Mouse (Mus musculus) kidney, embryonic 15.5 days (tissue): Measurements from ENCODE around the gene Pnpla1. TPM values are rescaled to one million over a fixed set of nuclear protein-coding genes. Genes with fewer than 3 reads are reported as not detected.

Source experiments
- ATAC-seq: fragments of 200-750 bp; cut with Nextera tagmentation; replicated peaks from 2 replicates; pipeline ENCODE4 v1.8.0; 2017; ENCODE audit warnings: moderate TSS enrichment; ENCODE audit not compliant: low FRiP score
- H3K27ac ChIP-seq: fragments of 300-500 bp; sonication (generic); 2 replicates; pipeline ENCODE4 v1.5.1; 2015; ENCODE audit warnings: mild to moderate bottlenecking, inconsistent platforms
- H3K27me3 ChIP-seq: fragments of 300-500 bp; sonication (generic); 2 replicates; pipeline ENCODE4 v1.6.1; 2015; ENCODE audit warnings: inconsistent platforms
- H3K36me3 ChIP-seq: fragments of 300-500 bp; sonication (generic); 2 replicates; pipeline ENCODE4 v1.6.1; 2015; ENCODE audit warnings: inconsistent platforms
- H3K4me1 ChIP-seq: fragments of 300-500 bp; sonication (generic); 2 replicates; pipeline ENCODE4 v1.6.1; 2015; ENCODE audit warnings: inconsistent platforms
- H3K4me2 ChIP-seq: fragments of 300-500 bp; sonication (generic); 2 replicates; pipeline ENCODE4 v1.6.1; 2015; ENCODE audit warnings: moderate library complexity, mild to moderate bottlenecking, inconsistent platforms
- H3K4me3 ChIP-seq: fragments of 300-500 bp; sonication (generic); replicated peaks from 2 replicates; pipeline ENCODE4 v1.5.1; 2015; ENCODE audit warnings: mild to moderate bottlenecking, inconsistent platforms
- H3K9ac ChIP-seq: fragments of 300-500 bp; sonication (generic); 2 replicates; pipeline ENCODE4 v1.6.1; 2015; ENCODE audit warnings: mild to moderate bottlenecking, inconsistent platforms
- H3K9me3 ChIP-seq: fragments of 300-500 bp; sonication (generic); replicated peaks from 2 replicates; pipeline ENCODE4 v1.6.1; 2016; ENCODE audit warnings: inconsistent platforms
- whole genome bisulfite sequencing: fragments of 180-500 bp; shearing (Covaris S2); methylation state at CpG from one replicate; pipeline ENCODE4 v1.1.7; 2015; ENCODE audit warnings: mixed read lengths; 5-methylcytosine and 5-hydroxymethylcytosine counted together
- polyA plus RNA-seq: library from polyadenylated mRNA; unstranded; fragments of >200 nt; fragmentation: Nextera tagmentation; extraction: Ambion mirVana; gene quantifications from 2 replicates; pipeline ENCODE4 v1.2.1, GENCODE M21; 2015

Pnpla1 gene
- polyA plus RNA-seq, 1 experiment from 2014 or later = 0.10 TPM

- no peaks in the 10 kb centered on the region for H3K36me3 ChIP-seq
- H3K27ac ChIP-seq = no peak overlapping the region
- no peak overlapping the region for H3K4me3 ChIP-seq
- 79% methylated on average over 5 of the region's 5 CpGs for WGBS
- H3K9me3 ChIP-seq = no peaks in the 10 kb centered on the region
- H3K4me1 ChIP-seq = peaks cover 13% of the 10 kb centered on the region
- H3K27me3 ChIP-seq = peaks cover 4% of the 10 kb centered on the region; the same call in 1 of the 2 replicates
- no peak for ATAC-seq
- H3K9ac ChIP-seq = no peak overlapping the region
- no peak overlapping the region for H3K4me2 ChIP-seq
These were observed 55.0 kb downstream of the Pnpla1 start for GRCm38 (mm10) chr17:28913200-28913599.

DNA sequence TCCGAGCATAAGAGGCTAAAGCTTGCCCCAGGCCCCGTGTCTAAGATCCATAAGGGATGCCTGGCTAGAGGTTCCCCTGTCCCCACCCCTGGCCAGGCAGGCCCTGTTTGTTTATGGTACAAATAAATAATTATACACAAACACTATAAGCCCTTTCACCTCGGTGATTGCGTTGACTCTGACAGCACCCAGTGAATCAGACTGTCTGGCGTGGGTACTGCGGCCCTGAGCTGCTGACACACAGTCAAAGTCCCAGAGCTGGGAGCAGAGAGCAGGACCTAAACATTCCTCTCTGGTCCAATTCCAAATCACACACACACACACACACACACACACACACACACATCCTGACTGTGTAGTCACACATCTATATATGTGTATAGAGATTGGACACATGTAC, 55.7 kb downstream of the Pnpla1 start:
- H3K27ac ChIP-seq = no peak overlapping the region
- H3K4me3 ChIP-seq = no peak overlapping the region
- no peak overlapping the region for H3K4me2 ChIP-seq
- H3K36me3 ChIP-seq = no peaks in the 10 kb centered on the region
- peaks cover 13% of the 10 kb centered on the region for H3K4me1 ChIP-seq
- 78% methylated on average over 6 of the region's 6 CpGs for WGBS
- no peak for ATAC-seq
- H3K9ac ChIP-seq = no peak overlapping the region
- H3K27me3 ChIP-seq = no peaks in the 10 kb centered on the region
- H3K9me3 ChIP-seq = no peaks in the 10 kb centered on the region

DNA sequence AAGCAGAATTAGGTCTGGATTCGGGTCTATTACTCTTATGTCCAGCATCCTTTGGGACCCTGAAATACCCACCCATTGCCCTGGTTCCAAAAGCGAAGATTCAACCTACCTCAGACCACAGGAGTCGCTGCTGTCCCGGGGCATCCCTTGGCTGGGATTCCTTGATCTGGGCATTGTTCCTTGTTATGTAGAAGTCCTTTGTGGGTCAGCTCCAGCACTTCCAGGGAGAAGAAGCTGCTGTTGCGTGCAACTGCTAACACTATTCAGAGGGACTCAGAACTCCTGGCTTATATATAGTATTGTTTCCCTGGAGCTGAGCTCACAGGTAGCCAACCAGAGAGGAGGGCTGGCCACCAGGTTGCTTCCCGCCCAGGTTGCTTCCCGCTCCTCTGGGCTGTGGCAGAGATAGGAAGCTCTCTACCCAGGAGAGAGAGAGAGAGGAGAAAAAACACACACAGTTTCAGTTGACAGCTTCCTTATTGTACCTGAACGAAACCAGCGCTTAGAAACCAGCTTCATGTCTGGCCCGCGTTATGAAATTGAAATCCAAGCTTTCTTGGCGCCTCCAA, 56.9 kb downstream of the Pnpla1 start, which contains the start of gene 4930539E08Rik:
Gene 4930539E08Rik (minus strand): TSS at position 265 of the 569 bp plus-strand sequence.
- Histone ChIP-seq H3K4me3 (no peak within 1 kb of the TSS), H3K4me2 (no peak within 1 kb of the TSS), H3K9me3 (no peaks in the 10 kb centered on the region), H3K36me3 (no peaks in the 10 kb centered on the region), H3K27ac (no peak within 1 kb of the TSS), H3K9ac (no peak within 1 kb of the TSS), H3K27me3 (no peaks in the 10 kb centered on the region), H3K4me1 (peaks cover 1% of the 10 kb centered on the region; the same call in 1 of the 2 replicates)
- WGBS = 65% methylated on average over 12 of the region's 12 CpGs
- no peak for ATAC-seq

DNA sequence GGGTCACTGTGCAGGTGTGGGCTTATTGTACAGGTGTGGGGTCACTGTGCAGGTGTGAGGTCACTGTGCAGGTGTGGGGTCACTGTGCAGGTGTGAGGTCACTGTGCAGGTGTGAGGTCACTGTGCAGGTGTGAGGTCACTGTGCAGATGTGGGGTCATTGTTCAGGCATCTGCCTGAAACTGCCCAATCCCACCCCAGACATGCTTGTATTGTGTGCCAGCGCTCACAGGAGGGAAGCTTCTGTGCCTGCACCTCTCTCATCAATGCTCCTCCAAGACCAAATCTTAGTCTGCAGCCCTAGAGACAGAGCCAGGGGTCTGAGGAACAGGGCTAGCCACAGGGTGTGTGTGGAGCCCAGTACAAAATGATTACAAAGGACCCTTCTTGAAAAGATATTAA, 58.3 kb downstream of the Pnpla1 start:
- no peak overlapping the region for H3K9ac ChIP-seq
- H3K9me3 ChIP-seq = no peaks in the 10 kb centered on the region
- H3K36me3 ChIP-seq = no peaks in the 10 kb centered on the region
- no peak overlapping the region for H3K27ac ChIP-seq
- H3K4me1 ChIP-seq = no peaks in the 10 kb centered on the region
- H3K4me2 ChIP-seq = no peak overlapping the region
- no peaks in the 10 kb centered on the region for H3K27me3 ChIP-seq
- ATAC-seq = no peak
- no peak overlapping the region for H3K4me3 ChIP-seq
- WGBS = 96% methylated on average over 1 of the region's 1 CpGs

DNA sequence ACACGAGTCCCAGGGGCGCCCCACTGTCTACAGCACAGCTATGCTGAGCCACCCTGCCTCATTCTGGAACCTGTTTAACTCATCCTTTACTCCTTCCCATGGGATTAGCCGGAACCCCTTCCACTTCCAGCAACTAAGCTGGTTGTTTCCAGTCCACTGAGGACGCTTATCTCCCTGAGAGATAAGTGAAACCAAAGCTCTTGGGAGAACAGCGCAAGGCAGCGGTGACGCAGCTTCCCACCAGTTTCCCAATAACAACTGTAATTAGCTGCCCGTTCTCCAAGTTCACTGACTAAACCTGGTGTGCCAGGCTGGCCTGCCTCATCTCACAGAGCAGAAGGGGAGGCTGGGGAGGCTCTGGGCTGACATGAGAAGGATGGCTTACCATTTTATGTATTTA, 62.9 kb downstream of the Pnpla1 start:
- Histone ChIP-seq H3K27ac (no peak overlapping the region), H3K27me3 (no peaks in the 10 kb centered on the region), H3K36me3 (no peaks in the 10 kb centered on the region), H3K9me3 (no peaks in the 10 kb centered on the region), H3K4me3 (no peak overlapping the region), H3K9ac (no peak overlapping the region), H3K4me2 (no peak overlapping the region), H3K4me1 (peaks cover 25% of the 10 kb centered on the region)
- no peak for ATAC-seq
- WGBS = 77% methylated on average over 8 of the region's 8 CpGs

DNA sequence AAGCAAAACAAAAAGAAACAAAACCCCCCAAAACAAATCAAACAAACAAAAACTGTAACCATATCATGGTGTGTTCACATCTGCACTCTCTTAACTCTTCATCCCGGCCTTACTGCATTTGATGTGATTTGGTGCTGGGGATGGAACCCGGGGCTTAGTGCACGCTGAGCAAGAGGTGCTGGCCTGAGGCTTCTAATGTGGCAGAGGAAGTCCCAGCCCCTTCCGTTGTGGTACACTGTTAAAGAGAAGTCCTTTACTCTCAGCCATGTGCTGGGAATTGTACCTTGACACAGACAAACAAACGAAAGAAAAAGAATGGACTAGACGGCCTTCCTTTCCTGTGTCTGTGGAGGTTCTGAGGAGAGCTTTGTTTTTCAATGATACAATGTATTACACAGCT, 63.9 kb downstream of the Pnpla1 start:
- no peaks in the 10 kb centered on the region for H3K27me3 ChIP-seq
- H3K4me2 ChIP-seq = no peak overlapping the region
- ATAC-seq = no peak
- H3K9ac ChIP-seq = no peak overlapping the region
- no peak overlapping the region for H3K27ac ChIP-seq
- 66% methylated on average over 6 of the region's 6 CpGs for WGBS
- H3K4me1 ChIP-seq = peaks cover 31% of the 10 kb centered on the region
- H3K9me3 ChIP-seq = no peaks in the 10 kb centered on the region
- no peaks in the 10 kb centered on the region for H3K36me3 ChIP-seq
- H3K4me3 ChIP-seq = no peak overlapping the region

DNA sequence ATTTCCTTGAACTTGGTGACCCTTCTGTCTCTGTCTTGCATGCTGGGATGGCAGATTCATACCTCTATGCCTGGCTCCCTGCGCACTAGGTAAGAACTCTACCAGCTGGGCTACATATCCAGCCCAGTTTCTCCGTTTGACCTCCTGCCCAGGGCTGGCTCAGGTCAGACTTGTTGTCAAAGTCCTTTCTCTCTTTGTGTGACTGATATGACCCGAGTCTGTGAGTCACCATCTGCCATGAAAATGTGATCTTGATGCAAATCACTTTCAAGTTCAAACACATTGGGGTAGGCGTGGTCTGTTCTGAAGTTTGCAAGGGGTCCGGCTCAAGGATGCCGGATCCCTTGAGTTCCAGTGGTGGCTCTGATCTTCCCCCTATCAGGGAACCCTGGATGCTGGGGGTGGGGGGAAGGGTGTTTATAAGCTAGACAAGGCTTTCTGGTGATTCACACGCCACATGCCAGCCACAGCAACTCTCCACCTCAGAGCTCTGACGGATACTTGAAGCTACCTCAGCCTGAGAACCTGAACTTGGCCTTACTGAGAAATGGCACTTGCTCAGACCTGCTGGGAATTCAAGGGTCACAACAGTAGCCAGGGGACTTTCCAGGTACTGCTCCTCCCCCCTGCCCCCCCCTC, 66.9 kb downstream of the Pnpla1 start:
- ATAC-seq = no peak
- H3K9ac ChIP-seq = no peak overlapping the region
- no peak overlapping the region for H3K4me3 ChIP-seq
- H3K27me3 ChIP-seq = no peaks in the 10 kb centered on the region
- peaks cover 35% of the 10 kb centered on the region for H3K4me1 ChIP-seq
- H3K36me3 ChIP-seq = no peaks in the 10 kb centered on the region
- H3K9me3 ChIP-seq = no peaks in the 10 kb centered on the region
- WGBS = 81% methylated on average over 8 of the region's 8 CpGs
- H3K4me2 ChIP-seq = no peak overlapping the region
- no peak overlapping the region for H3K27ac ChIP-seq

DNA sequence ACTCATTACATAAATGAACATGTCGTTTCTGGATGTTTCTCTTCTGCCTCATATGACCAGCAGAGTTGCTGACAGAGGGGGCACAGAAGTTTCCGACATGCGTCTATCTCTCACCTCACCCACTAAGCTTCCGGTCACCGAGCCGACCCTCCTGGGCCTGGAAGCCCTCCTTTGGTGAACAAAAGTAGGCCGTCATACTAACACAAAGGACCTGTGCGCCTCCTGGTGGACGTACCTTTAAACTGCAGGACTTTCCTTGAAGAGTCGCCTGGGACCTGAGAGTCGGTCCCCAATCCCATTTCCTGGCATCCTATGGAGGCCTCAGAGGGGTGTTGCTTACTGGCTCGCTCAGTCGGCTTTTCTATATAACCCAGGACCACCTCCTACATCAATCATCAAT, 68.2 kb downstream of the Pnpla1 start:
- no peak for ATAC-seq
- no peak overlapping the region for H3K27ac ChIP-seq
- WGBS = 14% methylated on average over 13 of the region's 13 CpGs
- H3K4me1 ChIP-seq = peaks cover 48% of the 10 kb centered on the region
- H3K9ac ChIP-seq = no peak overlapping the region
- H3K27me3 ChIP-seq = no peaks in the 10 kb centered on the region
- 0 out of 2 replicates have a peak overlapping the region, but pooled peaks have one; percentile 26 for H3K4me2 ChIP-seq
- no peaks in the 10 kb centered on the region for H3K36me3 ChIP-seq
- H3K9me3 ChIP-seq = no peaks in the 10 kb centered on the region
- H3K4me3 ChIP-seq = no peak overlapping the region

- 46% methylated on average over 15 of the region's 15 CpGs for WGBS
- H3K4me1 ChIP-seq = peaks cover 52% of the 10 kb centered on the region
- no peak for ATAC-seq
These were observed 68.8 kb downstream of the Pnpla1 start for GRCm38 (mm10) chr17:28926866-28927635.

DNA sequence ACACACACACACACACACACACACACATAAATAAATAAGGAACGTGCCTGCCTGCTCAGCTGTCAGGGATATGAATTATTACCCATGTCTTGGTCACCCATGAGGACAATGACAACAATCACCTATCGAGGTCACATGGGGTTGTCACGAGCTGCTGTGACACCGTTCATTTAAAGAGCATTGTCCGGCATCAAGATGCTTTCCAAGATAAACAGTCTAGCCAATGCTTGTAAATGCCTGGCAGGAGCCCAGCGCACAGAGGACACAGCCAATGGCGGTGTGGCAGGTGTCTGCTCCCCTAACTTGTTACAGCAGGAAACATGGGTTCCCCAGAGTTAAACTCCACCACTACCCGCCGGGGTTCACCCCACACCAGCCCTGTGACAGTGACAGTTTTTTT, 69.8 kb downstream of the Pnpla1 start:
- 74% methylated on average over 9 of the region's 9 CpGs for WGBS
- H3K4me2 ChIP-seq = no peak overlapping the region
- ATAC-seq = no peak
- H3K9me3 ChIP-seq = no peaks in the 10 kb centered on the region
- H3K4me3 ChIP-seq = no peak overlapping the region
- H3K27me3 ChIP-seq = no peaks in the 10 kb centered on the region
- H3K27ac ChIP-seq = no peak overlapping the region
- no peak overlapping the region for H3K9ac ChIP-seq
- H3K4me1 ChIP-seq = peaks cover 47% of the 10 kb centered on the region
- no peaks in the 10 kb centered on the region for H3K36me3 ChIP-seq

More at GRCm38 (mm10) chr17:28926866-28927635, 68.8 kb downstream of the Pnpla1 start:
- Histone ChIP-seq H3K27ac (no peak overlapping the region), H3K36me3 (no peaks in the 10 kb centered on the region), H3K27me3 (no peaks in the 10 kb centered on the region), H3K4me2 (no peak overlapping the region), H3K9me3 (no peaks in the 10 kb centered on the region), H3K9ac (no peak overlapping the region), H3K4me3 (no peak overlapping the region)

DNA sequence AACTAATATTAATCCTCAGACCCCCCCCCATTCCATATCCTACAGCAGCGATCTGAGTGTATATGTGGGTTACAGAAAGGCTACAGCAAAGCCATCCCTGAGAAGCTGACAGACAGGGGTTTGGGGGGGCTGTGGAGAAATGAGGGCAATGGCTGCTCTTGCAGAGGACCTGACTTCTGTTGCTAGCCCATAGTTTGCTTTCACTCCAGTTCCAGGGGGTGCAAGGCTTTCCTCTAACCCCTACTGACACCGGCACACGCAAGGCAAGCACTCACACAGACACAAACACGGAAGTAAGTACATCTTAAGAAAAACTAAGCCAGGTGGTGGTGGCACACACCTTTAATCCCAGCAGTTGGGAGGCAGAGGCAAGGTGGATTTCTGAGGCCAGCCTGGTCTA, 71.2 kb downstream of the Pnpla1 start:
- Histone ChIP-seq H3K9ac (no peak overlapping the region), H3K9me3 (no peaks in the 10 kb centered on the region), H3K4me1 (peaks cover 42% of the 10 kb centered on the region), H3K27me3 (no peaks in the 10 kb centered on the region), H3K4me2 (no peak overlapping the region), H3K27ac (peak overlapping the region; percentile 95), H3K36me3 (no peaks in the 10 kb centered on the region), H3K4me3 (no peak overlapping the region)
- ATAC-seq = no peak
- WGBS = 92% methylated on average over 4 of the region's 4 CpGs

DNA sequence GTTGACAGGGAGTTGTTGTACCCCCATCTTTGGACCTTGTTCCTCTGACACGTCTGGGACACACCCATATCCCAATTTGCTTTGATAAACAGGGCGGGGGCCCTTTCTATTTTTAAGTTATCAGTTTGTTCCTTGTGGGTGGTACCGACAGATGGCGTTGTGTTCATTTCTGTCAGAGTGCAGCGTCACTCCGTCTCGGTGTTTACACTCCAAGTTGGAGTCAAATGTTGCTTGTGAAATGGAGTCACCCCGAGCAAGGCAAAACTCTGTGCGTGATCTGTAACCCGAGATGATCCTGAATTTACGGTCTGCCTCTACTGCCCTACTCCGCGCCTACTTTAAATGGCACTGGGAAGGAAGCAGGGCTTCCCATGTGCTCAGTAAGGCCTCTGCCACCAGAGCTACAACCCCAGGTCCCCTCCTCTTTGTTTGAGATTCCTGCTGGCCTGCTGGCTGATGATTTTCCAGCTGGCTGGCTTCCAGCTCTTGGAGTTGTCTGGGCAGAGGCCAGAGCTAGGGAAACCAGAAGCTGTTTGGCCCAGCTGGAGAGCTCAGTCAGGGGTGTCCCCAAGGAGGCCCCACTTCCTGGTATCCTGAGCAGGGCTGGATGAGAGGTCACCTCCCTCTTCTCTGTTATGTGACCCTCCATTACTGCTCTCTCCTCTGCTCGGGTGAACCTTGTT, 72.3 kb downstream of the Pnpla1 start:
- H3K4me3 ChIP-seq = peak overlapping the region; percentile 13
- H3K27ac ChIP-seq = peak overlapping the region; percentile 95
- H3K27me3 ChIP-seq = no peaks in the 10 kb centered on the region
- peak; percentile 95 for ATAC-seq
- H3K4me2 ChIP-seq = peak overlapping the region; percentile 47
- no peaks in the 10 kb centered on the region for H3K36me3 ChIP-seq
- peaks cover 40% of the 10 kb centered on the region for H3K4me1 ChIP-seq
- H3K9ac ChIP-seq = peak overlapping the region; percentile 31; the same call in 1 of the 2 replicates
- no peaks in the 10 kb centered on the region for H3K9me3 ChIP-seq
- WGBS = 3% methylated on average over 14 of the region's 14 CpGs
